Mouse (Mus musculus): ENCODE measurements around the gene Shroom2. TPM values are rescaled to one million over a fixed set of nuclear protein-coding genes. Genes with fewer than 3 reads are reported as not detected.
"Not testable (repeated sequence)": the region's sequence is repeated elsewhere in the genome, so short reads cannot be mapped to it uniquely, and the experiment has no call there.

Shroom2 gene
- polyA plus RNA-seq, 1 experiment = 1.3 TPM

- no peaks in the 10 kb centered on the region for H3K36me3 ChIP-seq (ENCODE audit: control insufficient read depth, insufficient read depth, low read length)
- no peak overlapping the region for H3K27ac ChIP-seq (ENCODE audit: control insufficient read depth, insufficient read depth, low read length)
- no peaks in the 10 kb centered on the region for H3K4me1 ChIP-seq (replicated peaks; ENCODE audit: control insufficient read depth, insufficient read depth, low read length)
- H3K27me3 ChIP-seq (ENCODE audit: control insufficient read depth, insufficient read depth, low read length) = no peaks in the 10 kb centered on the region
- DNase-seq = no peak
- 97% methylated on average over 1 of the region's 1 CpGs for WGBS
- no peak overlapping the region for H3K4me3 ChIP-seq (ENCODE audit: control insufficient read depth, insufficient read depth, low read length)
- TF ChIP-seq POLR2A (IDR thresholded peaks at IDR 0.05; ENCODE audit: control insufficient read depth, extremely low read depth, insufficient read depth, low read length, poor library complexity) (no peak), CTCF (IDR thresholded peaks at IDR 0.05; ENCODE audit: borderline replicate concordance, control insufficient read depth, extremely low read depth, insufficient read depth, low read length, poor library complexity) (no peak)
These were observed 13.4 kb downstream of the Shroom2 start for GRCm38 (mm10) chrX:152755819-152756218.

DNA sequence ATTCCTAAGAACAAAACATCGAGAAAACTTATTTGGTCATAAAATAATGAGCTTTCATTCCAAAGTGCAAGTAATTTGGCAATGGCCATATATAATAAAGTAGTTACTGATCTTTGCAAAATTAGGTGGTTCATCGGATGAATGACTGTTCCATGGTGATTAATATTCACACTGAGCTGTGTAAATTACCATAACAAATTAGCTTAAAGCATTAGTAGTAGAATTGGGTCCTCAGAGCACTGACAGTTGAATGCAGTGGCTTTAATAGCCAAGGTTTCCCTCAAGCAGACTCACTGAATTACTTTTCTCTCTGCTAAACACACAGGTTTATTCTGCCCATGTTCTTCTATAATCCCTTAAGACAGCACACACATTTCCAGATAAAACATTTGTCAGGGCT is 23.3 kb downstream of the Shroom2 start:
- Histone ChIP-seq H3K36me3 (ENCODE audit: control insufficient read depth, insufficient read depth, low read length) (no peaks in the 10 kb centered on the region), H3K27ac (ENCODE audit: control insufficient read depth, insufficient read depth, low read length) (no peak overlapping the region), H3K4me1 (replicated peaks; ENCODE audit: control insufficient read depth, insufficient read depth, low read length) (no peaks in the 10 kb centered on the region), H3K4me3 (ENCODE audit: control insufficient read depth, insufficient read depth, low read length) (no peak overlapping the region), H3K27me3 (ENCODE audit: control insufficient read depth, insufficient read depth, low read length) (no peaks in the 10 kb centered on the region)
- TF ChIP-seq CTCF (IDR thresholded peaks at IDR 0.05; ENCODE audit: borderline replicate concordance, control insufficient read depth, extremely low read depth, insufficient read depth, low read length, poor library complexity) (no peak), POLR2A (IDR thresholded peaks at IDR 0.05; ENCODE audit: control insufficient read depth, extremely low read depth, insufficient read depth, low read length, poor library complexity) (no peak)
- no peak for DNase-seq
- WGBS = 92% methylated on average over 2 of the region's 2 CpGs

DNA sequence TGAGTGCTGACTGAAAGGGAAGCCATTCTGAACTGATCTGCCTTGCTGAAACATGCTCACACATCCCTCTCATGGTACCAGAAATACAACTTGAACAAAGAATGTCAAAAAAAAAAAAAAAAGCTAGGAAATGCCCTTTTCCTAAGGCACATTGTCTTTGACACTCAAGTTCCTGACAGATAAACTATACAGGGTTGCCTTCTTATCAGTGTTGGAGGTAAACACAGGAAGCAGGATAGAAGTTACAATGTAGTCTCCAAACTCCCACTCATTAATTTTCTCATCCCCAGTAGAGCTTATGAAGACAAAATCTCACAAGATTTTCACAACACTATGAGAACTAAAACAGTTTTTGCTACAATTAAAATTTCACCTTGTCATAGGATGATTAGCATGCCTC is 25.6 kb downstream of the Shroom2 start:
- Histone ChIP-seq H3K27ac (ENCODE audit: control insufficient read depth, insufficient read depth, low read length) (no peak overlapping the region), H3K4me1 (replicated peaks; ENCODE audit: control insufficient read depth, insufficient read depth, low read length) (no peaks in the 10 kb centered on the region), H3K27me3 (ENCODE audit: control insufficient read depth, insufficient read depth, low read length) (no peaks in the 10 kb centered on the region), H3K4me3 (ENCODE audit: control insufficient read depth, insufficient read depth, low read length) (no peak overlapping the region), H3K36me3 (ENCODE audit: control insufficient read depth, insufficient read depth, low read length) (no peaks in the 10 kb centered on the region)
- no peak for TF ChIP-seq CTCF (IDR thresholded peaks at IDR 0.05; ENCODE audit: borderline replicate concordance, control insufficient read depth, extremely low read depth, insufficient read depth, low read length, poor library complexity)
- TF ChIP-seq POLR2A (IDR thresholded peaks at IDR 0.05; ENCODE audit: control insufficient read depth, extremely low read depth, insufficient read depth, low read length, poor library complexity) = no peak
- no peak for DNase-seq

GRCm38 (mm10) chrX:152738759-152739368 is 30.4 kb downstream of the Shroom2 start:
- no peaks in the 10 kb centered on the region for H3K36me3 ChIP-seq (ENCODE audit: control insufficient read depth, insufficient read depth, low read length)
- no peak for DNase-seq
- H3K4me3 ChIP-seq (ENCODE audit: control insufficient read depth, insufficient read depth, low read length) = no peak overlapping the region
- TF ChIP-seq POLR2A (IDR thresholded peaks at IDR 0.05; ENCODE audit: control insufficient read depth, extremely low read depth, insufficient read depth, low read length, poor library complexity) = no peak
- no peaks in the 10 kb centered on the region for H3K4me1 ChIP-seq (replicated peaks; ENCODE audit: control insufficient read depth, insufficient read depth, low read length)
- no peak overlapping the region for H3K27ac ChIP-seq (ENCODE audit: control insufficient read depth, insufficient read depth, low read length)
- WGBS = 89% methylated on average over 4 of the region's 4 CpGs
- no peaks in the 10 kb centered on the region for H3K27me3 ChIP-seq (ENCODE audit: control insufficient read depth, insufficient read depth, low read length)

DNA sequence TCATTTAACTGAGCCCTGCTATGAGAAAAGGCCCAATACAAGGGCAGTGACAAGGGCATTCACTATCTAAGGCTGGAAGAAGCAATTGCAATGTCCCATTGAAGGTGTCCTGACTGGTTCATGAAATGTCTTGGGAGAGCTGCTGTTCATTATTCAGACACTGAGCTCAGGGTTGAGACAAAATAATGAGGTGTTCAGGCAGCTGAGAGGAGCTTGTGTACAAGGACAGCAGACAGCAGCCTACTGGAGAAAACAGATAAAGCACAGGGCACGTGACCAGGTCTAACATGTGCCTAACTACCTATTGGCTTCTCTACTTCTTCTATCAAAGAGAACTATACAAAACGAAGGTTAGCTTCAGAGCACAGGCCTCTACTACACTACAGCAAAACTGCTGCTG is 31.1 kb downstream of the Shroom2 start:
- WGBS = 77% methylated on average over 2 of the region's 2 CpGs
- no peaks in the 10 kb centered on the region for H3K27me3 ChIP-seq (ENCODE audit: control insufficient read depth, insufficient read depth, low read length)
- TF ChIP-seq POLR2A (IDR thresholded peaks at IDR 0.05; ENCODE audit: control insufficient read depth, extremely low read depth, insufficient read depth, low read length, poor library complexity) = no peak
- TF ChIP-seq CTCF (IDR thresholded peaks at IDR 0.05; ENCODE audit: borderline replicate concordance, control insufficient read depth, extremely low read depth, insufficient read depth, low read length, poor library complexity) = no peak
- no peaks in the 10 kb centered on the region for H3K4me1 ChIP-seq (replicated peaks; ENCODE audit: control insufficient read depth, insufficient read depth, low read length)
- H3K27ac ChIP-seq (ENCODE audit: control insufficient read depth, insufficient read depth, low read length) = no peak overlapping the region
- DNase-seq = no peak
- no peaks in the 10 kb centered on the region for H3K36me3 ChIP-seq (ENCODE audit: control insufficient read depth, insufficient read depth, low read length)
- H3K4me3 ChIP-seq (ENCODE audit: control insufficient read depth, insufficient read depth, low read length) = no peak overlapping the region

GRCm38 (mm10) chrX:152735283-152735682 is 34.0 kb downstream of the Shroom2 start:
- no peak for TF ChIP-seq CTCF (IDR thresholded peaks at IDR 0.05; ENCODE audit: borderline replicate concordance, control insufficient read depth, extremely low read depth, insufficient read depth, low read length, poor library complexity)
- no peak for TF ChIP-seq POLR2A (IDR thresholded peaks at IDR 0.05; ENCODE audit: control insufficient read depth, extremely low read depth, insufficient read depth, low read length, poor library complexity)

GRCm38 (mm10) chrX:152716693-152717092 is 52.6 kb downstream of the Shroom2 start:
- no peak for DNase-seq
- no peak overlapping the region for H3K4me3 ChIP-seq (ENCODE audit: control insufficient read depth, insufficient read depth, low read length)
- no peaks in the 10 kb centered on the region for H3K36me3 ChIP-seq (ENCODE audit: control insufficient read depth, insufficient read depth, low read length)
- H3K4me1 ChIP-seq (replicated peaks; ENCODE audit: control insufficient read depth, insufficient read depth, low read length) = no peaks in the 10 kb centered on the region
- no peaks in the 10 kb centered on the region for H3K27me3 ChIP-seq (ENCODE audit: control insufficient read depth, insufficient read depth, low read length)
- no peak overlapping the region for H3K27ac ChIP-seq (ENCODE audit: control insufficient read depth, insufficient read depth, low read length)
- no peak for TF ChIP-seq POLR2A (IDR thresholded peaks at IDR 0.05; ENCODE audit: control insufficient read depth, extremely low read depth, insufficient read depth, low read length, poor library complexity)
- TF ChIP-seq CTCF (IDR thresholded peaks at IDR 0.05; ENCODE audit: borderline replicate concordance, control insufficient read depth, extremely low read depth, insufficient read depth, low read length, poor library complexity) = no peak

More at GRCm38 (mm10) chrX:152735283-152735682, 34.0 kb downstream of the Shroom2 start:
- Histone ChIP-seq H3K36me3 (ENCODE audit: control insufficient read depth, insufficient read depth, low read length) (no peaks in the 10 kb centered on the region), H3K4me3 (ENCODE audit: control insufficient read depth, insufficient read depth, low read length) (no peak overlapping the region), H3K4me1 (replicated peaks; ENCODE audit: control insufficient read depth, insufficient read depth, low read length) (no peaks in the 10 kb centered on the region), H3K27ac (ENCODE audit: control insufficient read depth, insufficient read depth, low read length) (no peak overlapping the region), H3K27me3 (ENCODE audit: control insufficient read depth, insufficient read depth, low read length) (no peaks in the 10 kb centered on the region)
- DNase-seq = no peak

DNA sequence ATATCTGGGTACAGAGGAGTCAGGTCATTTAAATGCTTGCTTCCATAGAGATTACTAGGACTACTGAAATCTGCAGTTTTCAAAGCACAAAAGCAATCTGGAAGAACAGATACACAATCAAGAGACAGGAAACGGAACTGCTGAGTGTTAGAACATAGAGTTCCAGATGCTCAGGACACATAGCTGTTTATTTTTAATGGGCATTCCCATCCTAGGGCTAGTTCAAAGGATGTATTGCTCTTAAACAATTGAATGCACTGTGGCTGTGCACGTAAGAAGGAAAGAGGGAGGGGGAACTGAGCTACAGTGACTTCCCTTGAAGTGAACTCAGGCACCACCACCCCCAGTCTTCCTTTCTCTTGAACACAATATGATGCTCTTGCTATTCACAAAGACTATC is 58.5 kb downstream of the Shroom2 start:
- DNase-seq; H3K4me3 ChIP-seq (ENCODE audit: control insufficient read depth, insufficient read depth, low read length); H3K27me3 ChIP-seq (ENCODE audit: control insufficient read depth, insufficient read depth, low read length); H3K27ac ChIP-seq (ENCODE audit: control insufficient read depth, insufficient read depth, low read length); H3K4me1 ChIP-seq (replicated peaks; ENCODE audit: control insufficient read depth, insufficient read depth, low read length); H3K36me3 ChIP-seq (ENCODE audit: control insufficient read depth, insufficient read depth, low read length): not testable (repeated sequence)
- 89% methylated on average over 2 of the region's 2 CpGs for WGBS
